Mouse (Mus musculus): ENCODE measurements at regions not wholly inside any gene's neighbourhood (a gene's known extent, or its start where the extent isn't known, plus 50 kb on each side); places are given as distances from the start of the nearest gene placed in this dataset.

DNA sequence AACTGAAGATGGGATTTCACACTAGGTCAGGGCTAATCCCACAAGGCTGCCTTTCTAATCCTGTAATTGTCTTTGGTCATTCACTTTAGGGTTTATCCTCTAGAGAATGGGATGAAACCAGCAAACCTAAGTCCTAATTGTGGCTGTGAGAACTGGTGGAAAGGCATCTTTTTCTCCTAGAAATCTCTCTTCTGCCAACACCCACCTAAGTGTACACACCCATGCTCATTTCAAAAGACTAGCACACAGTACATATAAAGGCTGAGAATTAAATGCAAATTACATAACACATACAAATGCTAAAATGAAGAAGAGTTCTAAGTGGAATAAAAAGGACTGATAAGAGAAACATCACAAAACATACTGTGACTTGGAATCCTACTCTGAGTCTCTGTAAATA, 579.5 kb downstream of the Eepd1 start:
- H3K36me3 ChIP-seq (ENCODE audit: insufficient read depth, low read length), result no peaks in the 10 kb centered on the region
- no peak overlapping the region for H3K4me2 ChIP-seq (ENCODE audit: low read depth, low read length, poor library complexity, severe bottlenecking)
- no peaks in the 10 kb centered on the region for H3K9me3 ChIP-seq (ENCODE audit: low read length)
- no peak overlapping the region for H3K9ac ChIP-seq (replicated peaks; ENCODE audit: low read length, poor library complexity, severe bottlenecking)
- no peaks in the 10 kb centered on the region for H3K27me3 ChIP-seq (ENCODE audit: insufficient read depth, low read length)
- ATAC-seq (ENCODE audit: low FRiP score), result no peak
- no peak for TF ChIP-seq CTCF (IDR thresholded peaks at IDR 0.05)
- H3K4me3 ChIP-seq (ENCODE audit: low read depth, low read length), result no peak overlapping the region
- no peaks in the 10 kb centered on the region for H3K4me1 ChIP-seq (ENCODE audit: insufficient read depth, low read length)
- DNase-seq (ENCODE audit: low spot score), result no peak
- no peak overlapping the region for H3K27ac ChIP-seq (ENCODE audit: low read depth, low read length)

DNA sequence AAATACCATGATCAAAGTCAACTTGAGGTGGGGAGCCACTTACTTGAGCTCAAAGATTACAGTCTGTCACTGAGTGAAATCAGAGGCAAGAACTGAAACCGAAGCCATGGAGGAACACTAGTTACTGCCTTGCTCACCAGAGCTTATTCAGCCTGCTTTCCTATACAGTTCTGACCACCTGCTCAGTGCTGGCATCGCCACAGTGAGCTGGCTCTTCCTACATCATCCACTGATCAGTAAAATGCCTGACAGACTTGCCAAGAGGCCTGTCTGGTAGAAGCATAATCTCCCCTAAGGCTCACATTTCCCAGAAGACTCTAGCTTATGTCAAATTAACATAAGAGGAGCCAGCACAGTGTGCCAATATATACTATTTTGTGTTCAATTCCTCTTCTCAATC, 595.7 kb downstream of the Eepd1 start:
- H3K4me3 ChIP-seq (ENCODE audit: low read depth, low read length), result no peak overlapping the region
- no peaks in the 10 kb centered on the region for H3K27me3 ChIP-seq (ENCODE audit: insufficient read depth, low read length)
- no peak for TF ChIP-seq CTCF (IDR thresholded peaks at IDR 0.05)
- no peak overlapping the region for H3K27ac ChIP-seq (ENCODE audit: low read depth, low read length)
- H3K4me1 ChIP-seq (ENCODE audit: insufficient read depth, low read length), result no peaks in the 10 kb centered on the region
- ATAC-seq (ENCODE audit: low FRiP score), result no peak
- DNase-seq (ENCODE audit: low spot score), result peak; percentile 72
- H3K9ac ChIP-seq (replicated peaks; ENCODE audit: low read length, poor library complexity, severe bottlenecking), result no peak overlapping the region
- 64% methylated on average over 2 of the region's 2 CpGs for WGBS
- H3K9me3 ChIP-seq (ENCODE audit: low read length), result no peaks in the 10 kb centered on the region
- no peak overlapping the region for H3K4me2 ChIP-seq (ENCODE audit: low read depth, low read length, poor library complexity, severe bottlenecking)
- no peaks in the 10 kb centered on the region for H3K36me3 ChIP-seq (ENCODE audit: insufficient read depth, low read length)

DNA sequence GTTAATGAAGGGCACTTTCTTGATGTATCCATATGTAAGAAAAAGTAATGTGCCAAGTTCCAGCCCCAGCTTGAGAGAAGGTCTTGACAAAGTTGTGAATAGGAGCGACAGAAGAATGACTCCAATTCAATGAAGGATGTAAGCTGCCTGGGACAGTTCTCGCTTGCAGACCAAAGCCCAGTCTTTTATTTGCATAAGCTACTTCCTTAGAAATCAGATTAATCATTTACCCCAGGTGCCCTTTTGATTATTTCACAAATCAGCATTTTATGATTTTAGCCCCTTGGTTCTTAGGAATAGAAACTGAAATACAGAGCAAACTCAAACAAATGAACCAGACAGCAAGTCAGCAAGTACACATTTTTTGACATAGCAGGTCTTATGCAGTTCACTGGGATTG, 605.2 kb downstream of the Eepd1 start:
- H3K27ac ChIP-seq (ENCODE audit: low read depth, low read length), result no peak overlapping the region
- ATAC-seq (ENCODE audit: low FRiP score) (no peak), DNase-seq (ENCODE audit: low spot score) (no peak)
- WGBS, result 42% methylated on average over 2 of the region's 2 CpGs
- H3K36me3 ChIP-seq (ENCODE audit: insufficient read depth, low read length), result no peaks in the 10 kb centered on the region
- no peak for TF ChIP-seq CTCF (IDR thresholded peaks at IDR 0.05)
- H3K4me3 ChIP-seq (ENCODE audit: low read depth, low read length), result no peak overlapping the region
- no peak overlapping the region for H3K4me2 ChIP-seq (ENCODE audit: low read depth, low read length, poor library complexity, severe bottlenecking)
- H3K27me3 ChIP-seq (ENCODE audit: insufficient read depth, low read length), result no peaks in the 10 kb centered on the region
- H3K9me3 ChIP-seq (ENCODE audit: low read length), result no peaks in the 10 kb centered on the region
- H3K4me1 ChIP-seq (ENCODE audit: insufficient read depth, low read length), result 0 out of 2 replicates have a peak, but pooled peaks cover 3% of the 10 kb centered on the region
- no peak overlapping the region for H3K9ac ChIP-seq (replicated peaks; ENCODE audit: low read length, poor library complexity, severe bottlenecking)

DNA sequence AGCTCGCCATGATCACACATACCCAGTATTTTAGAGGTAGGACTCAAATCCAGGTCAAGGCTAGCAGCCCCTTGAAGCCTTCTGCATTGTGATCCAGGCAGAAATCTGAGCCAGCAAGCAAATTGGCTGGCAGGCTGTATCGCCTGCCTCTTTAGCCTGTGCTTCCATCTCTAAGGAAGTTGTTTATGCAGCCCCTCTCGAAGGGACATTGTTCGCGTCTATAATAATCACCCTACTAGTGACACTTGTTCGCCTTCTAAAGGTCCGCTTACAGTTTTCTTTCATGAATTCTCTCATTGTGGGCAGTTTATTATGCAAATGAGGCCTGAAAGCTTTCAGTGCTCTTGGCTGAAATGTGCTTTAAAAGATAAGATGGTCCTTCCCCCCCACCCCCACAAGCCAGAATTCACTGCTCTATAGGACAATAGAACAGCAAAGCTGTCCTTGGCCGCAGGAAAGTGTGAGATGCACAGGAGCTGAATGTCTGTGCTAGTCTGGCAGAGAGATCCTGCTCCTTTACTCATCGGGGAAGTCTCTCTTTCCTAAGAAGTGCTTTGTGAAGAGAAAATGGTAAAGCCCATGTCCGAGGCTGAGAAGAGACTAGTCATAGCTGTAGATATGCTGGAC, 610.8 kb downstream of the Eepd1 start:
- Histone ChIP-seq H3K4me2 (ENCODE audit: low read depth, low read length, poor library complexity, severe bottlenecking) (no peak overlapping the region), H3K27ac (ENCODE audit: low read depth, low read length) (no peak overlapping the region), H3K9me3 (ENCODE audit: low read length) (no peaks in the 10 kb centered on the region), H3K9ac (replicated peaks; ENCODE audit: low read length, poor library complexity, severe bottlenecking) (no peak overlapping the region), H3K36me3 (ENCODE audit: insufficient read depth, low read length) (no peaks in the 10 kb centered on the region), H3K4me3 (ENCODE audit: low read depth, low read length) (no peak overlapping the region), H3K4me1 (ENCODE audit: insufficient read depth, low read length) (0 out of 2 replicates have a peak, but pooled peaks cover 3% of the 10 kb centered on the region), H3K27me3 (ENCODE audit: insufficient read depth, low read length) (no peaks in the 10 kb centered on the region)
- TF ChIP-seq CTCF (IDR thresholded peaks at IDR 0.05), result no peak
- DNase-seq (ENCODE audit: low spot score) (no peak), ATAC-seq (ENCODE audit: low FRiP score) (no peak)
- 40% methylated on average over 10 of the region's 10 CpGs for WGBS

DNA sequence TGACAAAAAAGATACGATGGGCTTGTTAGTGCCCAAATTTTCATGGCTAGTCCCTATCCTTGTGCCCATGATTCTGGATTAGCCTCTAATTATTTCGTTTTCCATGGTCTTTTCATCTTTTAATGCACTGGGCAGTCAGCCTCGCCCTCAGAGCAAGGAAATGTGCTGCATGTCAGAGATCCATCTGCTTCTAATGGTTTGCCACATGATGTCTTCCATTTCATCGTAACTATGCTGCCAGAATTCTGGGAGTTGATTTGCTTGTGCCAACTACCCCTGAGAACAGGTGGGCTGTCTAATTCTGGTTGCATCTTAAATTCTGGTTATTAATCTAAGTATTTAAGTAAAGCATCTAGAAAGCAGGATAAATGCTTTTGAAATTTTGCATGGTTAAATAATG, 622.8 kb downstream of the Eepd1 start:
- Histone ChIP-seq H3K36me3 (ENCODE audit: insufficient read depth, low read length) (no peaks in the 10 kb centered on the region), H3K27ac (ENCODE audit: low read depth, low read length) (no peak overlapping the region), H3K4me1 (ENCODE audit: insufficient read depth, low read length) (no peaks in the 10 kb centered on the region), H3K9me3 (ENCODE audit: low read length) (no peaks in the 10 kb centered on the region), H3K4me2 (ENCODE audit: low read depth, low read length, poor library complexity, severe bottlenecking) (no peak overlapping the region), H3K4me3 (ENCODE audit: low read depth, low read length) (no peak overlapping the region), H3K27me3 (ENCODE audit: insufficient read depth, low read length) (no peaks in the 10 kb centered on the region), H3K9ac (replicated peaks; ENCODE audit: low read length, poor library complexity, severe bottlenecking) (no peak overlapping the region)
- no peak for TF ChIP-seq CTCF (IDR thresholded peaks at IDR 0.05)
- DNase-seq (ENCODE audit: low spot score), result peak; percentile 46
- 62% methylated on average over 4 of the region's 4 CpGs for WGBS
- ATAC-seq (ENCODE audit: low FRiP score), result no peak

DNA sequence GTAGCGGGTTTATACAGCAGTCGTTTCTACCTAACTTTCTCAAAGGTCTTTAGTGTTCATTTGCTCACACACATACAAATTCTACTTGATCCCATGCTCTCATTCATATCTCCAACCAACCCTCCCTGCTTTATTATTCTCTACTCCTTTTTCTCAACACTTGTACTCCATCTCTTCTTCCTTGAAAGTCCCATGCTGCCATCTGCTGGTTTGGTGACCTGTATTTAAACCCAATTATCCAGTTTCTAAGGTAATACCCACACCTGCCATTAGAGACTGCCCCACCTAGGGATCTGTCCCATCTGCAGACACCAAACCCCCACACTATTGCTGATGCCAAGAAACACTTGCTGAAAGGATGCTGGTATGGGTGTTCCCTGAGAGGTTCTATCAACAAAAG, 611.5 kb upstream of the B3gat1 start:
- 86% methylated on average over 2 of the region's 2 CpGs for WGBS
- Histone ChIP-seq H3K9me3 (ENCODE audit: low read length) (no peaks in the 10 kb centered on the region), H3K27ac (ENCODE audit: low read depth, low read length) (no peak overlapping the region), H3K4me3 (ENCODE audit: low read depth, low read length) (no peak overlapping the region), H3K27me3 (ENCODE audit: insufficient read depth, low read length) (no peaks in the 10 kb centered on the region), H3K9ac (replicated peaks; ENCODE audit: low read length, poor library complexity, severe bottlenecking) (no peak overlapping the region), H3K4me2 (ENCODE audit: low read depth, low read length, poor library complexity, severe bottlenecking) (no peak overlapping the region), H3K36me3 (ENCODE audit: insufficient read depth, low read length) (no peaks in the 10 kb centered on the region), H3K4me1 (ENCODE audit: insufficient read depth, low read length) (no peaks in the 10 kb centered on the region)
- ATAC-seq (ENCODE audit: low FRiP score) (no peak), DNase-seq (ENCODE audit: low spot score) (no peak)
- TF ChIP-seq CTCF (IDR thresholded peaks at IDR 0.05), result peak; percentile 50

All from midbrain, postnatal 0 days (tissue).